Mouse (Mus musculus) liver, embryonic 14.5 days (tissue): ENCODE measurements around the gene Syt3.

Experiments used
- CTCF ChIP-seq: IDR thresholded peaks from 2 replicates; pipeline ENCODE4 v1.5.1; 2016; ENCODE audit warnings: antibody characterized with exemption, low read depth, control low read depth
- EP300 ChIP-seq: IDR thresholded peaks from 2 replicates; pipeline ENCODE4 v1.6.1; 2016; ENCODE audit warnings: antibody characterized with exemption, low read depth

DNA sequence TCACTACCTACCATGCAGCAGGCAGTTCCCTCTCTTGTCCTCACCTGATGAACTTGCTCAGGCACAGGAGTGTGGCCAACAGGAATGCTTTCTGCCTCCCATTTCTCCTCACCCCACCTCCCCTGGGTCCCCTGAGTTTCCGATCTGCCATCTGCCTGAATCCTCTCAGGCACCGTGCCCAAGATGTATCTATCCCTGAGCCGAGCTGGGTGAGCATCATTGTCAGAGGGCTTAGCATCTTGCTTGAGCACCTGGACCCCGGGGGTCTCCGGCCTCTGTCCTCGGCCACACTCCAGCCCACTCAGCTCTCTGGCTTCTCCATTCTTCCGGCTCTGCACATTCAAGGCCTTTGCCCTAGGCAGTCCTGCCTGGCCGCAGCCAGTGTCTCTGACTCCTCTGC lies 54.0 kb downstream of the Syt3 start:
- TF ChIP-seq EP300 (no peak), CTCF (no peak)
